Mouse (Mus musculus) cortical plate, adult 2 months (tissue): ENCODE results near the gene 1700017N19Rik.

Experiments used
- CTCF ChIP-seq: fragments of 200-500 bp; IDR thresholded peaks from 2 replicates; pipeline ENCODE4 v1.5.1; 2011; ENCODE audit warnings: mild to moderate bottlenecking, control low read depth, low read length; ENCODE audit not compliant: insufficient read depth; ENCODE audit errors: extremely low read depth
- POLR2A ChIP-seq: fragments of 200-500 bp; IDR thresholded peaks from 2 replicates; pipeline ENCODE4 v1.6.1; 2011; ENCODE audit warnings: mild to moderate bottlenecking, low read length, control low read depth; ENCODE audit not compliant: insufficient read depth; ENCODE audit errors: extremely low read depth

GRCm38 (mm10) chr10:100590323-100590722 is at the start of gene 1700017N19Rik, which contains the start of gene 4930430F08Rik:
- TF ChIP-seq POLR2A (no peak), CTCF (no peak)
